Mouse (Mus musculus): Measurements from ENCODE around the gene Bmp8a. TPM values are rescaled to one million over a fixed set of nuclear protein-coding genes. Genes with fewer than 3 reads are reported as not detected.
A peak's percentile ranks its signal among the peaks of the same experiment; 100 is the strongest.
"Not testable (repeated sequence)": the region's sequence is repeated elsewhere in the genome, so short reads cannot be mapped to it uniquely, and the experiment has no call there.

The Bmp8a gene
- total RNA-seq (2021), result under 1 TPM in 1 of 2 experiments, not detected in 1; 0.18 TPM

DNA sequence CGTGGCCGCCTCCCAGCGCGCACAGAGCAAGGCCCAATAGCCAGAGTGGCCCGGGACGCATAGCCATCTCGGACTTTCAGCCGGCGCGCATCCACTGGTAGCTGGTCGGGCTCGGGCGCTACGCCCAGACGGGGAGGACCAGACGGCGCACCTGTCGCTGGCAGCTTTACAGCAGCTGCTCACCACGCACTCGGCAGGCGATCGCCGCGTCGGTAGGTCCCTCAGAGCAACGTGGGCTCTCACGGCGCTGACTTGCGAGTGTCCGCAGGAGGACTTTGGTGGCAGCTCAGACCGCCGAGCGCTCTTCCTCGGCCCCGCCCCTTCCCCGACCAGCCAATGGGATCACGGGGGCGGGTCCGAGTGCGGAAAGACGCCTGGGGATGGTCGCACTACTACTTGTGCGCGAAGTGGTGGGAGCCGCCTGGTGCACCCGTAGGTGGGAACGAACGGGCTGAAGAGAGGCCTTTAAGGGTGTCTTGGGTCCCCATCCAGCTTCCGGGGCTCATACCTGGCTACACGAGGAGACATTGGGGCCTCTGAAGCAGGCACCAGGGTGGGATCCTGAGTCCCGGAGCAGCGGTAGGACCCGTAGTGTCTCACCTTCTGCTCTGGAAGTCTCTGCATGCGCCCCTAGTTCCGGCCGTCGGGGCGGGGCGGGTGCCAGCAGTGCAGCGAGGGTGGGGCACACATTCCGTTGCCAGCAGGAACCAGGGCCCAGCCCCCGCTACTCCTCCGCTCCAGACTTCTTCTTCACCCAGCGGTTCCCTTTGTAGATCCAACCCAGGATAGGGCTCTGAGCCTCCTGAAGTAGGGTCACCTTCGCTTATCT lies at the start of gene Bmp8a:
Gene Bmp8a (minus strand): TSS at position 611 of the 829 bp plus-strand sequence.
- intact Hi-C loops (cut with DNase I), result loop anchor here (5.0 kb wide), 1 partner anchor 36 kb away; no protein-coding TSS in a partner anchor
- DNase-seq (ENCODE audit: low spot score), result peak; percentile 31

DNA sequence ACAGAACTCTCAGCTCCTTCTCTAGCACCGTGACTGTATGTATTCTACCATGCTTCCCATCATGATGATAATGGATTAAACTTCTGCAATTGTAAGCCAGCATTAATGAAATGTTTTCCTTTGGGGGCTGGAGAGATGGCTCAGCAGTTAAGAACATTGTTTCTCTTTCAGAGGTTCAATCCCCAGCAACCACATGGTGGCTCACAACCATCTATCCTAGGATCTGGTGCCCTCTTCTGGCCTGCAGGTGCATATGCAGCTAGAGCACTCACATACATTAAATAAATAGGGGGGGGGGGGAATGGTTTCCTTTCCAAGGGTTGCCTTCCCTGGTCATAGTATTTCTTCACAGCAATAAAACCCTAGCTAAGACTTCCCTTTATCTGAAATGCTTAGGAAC lies 49.1 kb upstream of the Bmp8a start:
- DNase-seq (ENCODE audit: low spot score), result no peak
- intact Hi-C loops (cut with DNase I), result loop anchor here (10.0 kb wide), 1 partner anchor 53 kb away; no protein-coding TSS in a partner anchor

DNA sequence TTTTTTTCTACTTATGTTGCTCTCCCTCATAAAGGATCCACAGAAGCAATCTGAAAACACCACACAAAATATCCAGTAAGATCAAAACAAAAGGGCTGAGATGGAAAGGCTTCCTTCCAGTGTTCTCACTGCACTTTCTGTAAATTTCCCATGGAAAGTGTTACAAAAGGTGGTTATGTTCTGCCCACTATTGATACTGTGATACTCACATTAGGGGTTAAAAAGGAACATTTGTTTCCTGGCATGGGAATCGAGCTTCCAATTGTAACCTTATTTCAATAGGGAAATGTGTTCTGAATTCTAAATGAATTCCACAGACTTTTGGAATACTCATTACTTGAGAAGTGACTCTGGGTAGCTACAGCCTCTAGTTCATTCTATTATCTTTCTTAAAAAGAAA lies 42.0 kb upstream of the Bmp8a start:
- DNase-seq (ENCODE audit: low spot score), result no peak
- intact Hi-C loops (cut with DNase I), result no loop called here

DNA sequence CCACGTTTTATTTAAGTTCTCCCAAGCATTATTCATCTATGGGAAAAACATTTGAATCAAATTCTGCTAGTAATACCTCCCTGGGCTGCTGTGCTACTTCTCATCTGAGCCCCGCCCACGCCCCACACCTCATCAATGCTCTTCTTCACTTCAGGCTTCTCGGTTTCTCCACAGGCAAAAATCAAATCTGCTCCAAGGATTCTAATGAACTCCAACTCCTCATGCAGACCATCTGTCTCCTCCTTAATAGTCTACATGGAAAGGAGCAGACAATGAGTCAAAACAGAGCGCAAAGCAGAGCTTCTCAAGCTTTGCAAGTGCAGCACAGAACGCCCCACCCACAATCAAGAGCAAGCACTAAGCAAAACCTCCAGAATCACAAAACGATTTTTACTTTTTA lies 40.1 kb upstream of the Bmp8a start:
- intact Hi-C loops (cut with DNase I), result no loop called here
- DNase-seq (ENCODE audit: low spot score), result no peak

DNA sequence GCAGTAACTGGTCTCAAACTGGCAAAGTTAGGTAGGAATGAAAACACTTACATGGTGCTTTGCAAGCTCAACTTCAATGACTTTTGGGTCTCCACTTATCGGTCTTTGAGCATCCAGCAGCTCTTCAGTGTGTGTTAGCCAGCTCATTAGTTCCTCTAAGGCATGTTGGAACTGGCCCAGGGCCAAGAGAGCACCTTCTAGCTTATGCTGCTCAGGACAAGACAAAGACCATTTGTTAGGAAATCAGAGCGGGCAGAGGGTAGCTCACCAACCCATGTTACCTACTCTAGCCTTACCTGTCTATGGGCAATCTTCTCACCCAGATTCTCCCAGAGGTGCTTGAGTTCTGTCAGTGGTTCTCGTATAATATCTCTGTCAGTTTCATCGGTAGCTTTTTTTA lies 39.0 kb upstream of the Bmp8a start:
- intact Hi-C loops (cut with DNase I), result no loop called here
- no peak for DNase-seq (ENCODE audit: low spot score)

DNA sequence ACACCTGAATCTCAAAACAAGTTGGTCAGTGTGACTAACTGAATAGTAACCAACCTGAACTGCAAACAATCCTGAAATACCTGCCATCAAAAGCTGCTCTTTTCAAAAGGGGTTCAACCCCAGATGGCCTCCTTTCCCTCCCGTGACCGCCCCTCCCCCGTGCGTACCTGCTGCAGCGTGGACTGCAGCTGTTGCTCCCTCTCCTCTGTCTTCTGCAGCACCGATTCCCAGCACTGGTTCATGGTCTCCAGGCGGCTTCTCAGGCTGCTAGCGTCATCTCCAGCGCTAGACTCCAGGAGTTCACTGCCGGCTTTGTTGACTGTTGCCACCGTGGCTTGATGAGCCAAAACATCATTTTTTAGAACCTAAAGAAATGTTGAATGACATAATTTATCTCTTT lies 38.5 kb upstream of the Bmp8a start:
- intact Hi-C loops (cut with DNase I), result no loop called here
- DNase-seq (ENCODE audit: low spot score), result no peak

DNA sequence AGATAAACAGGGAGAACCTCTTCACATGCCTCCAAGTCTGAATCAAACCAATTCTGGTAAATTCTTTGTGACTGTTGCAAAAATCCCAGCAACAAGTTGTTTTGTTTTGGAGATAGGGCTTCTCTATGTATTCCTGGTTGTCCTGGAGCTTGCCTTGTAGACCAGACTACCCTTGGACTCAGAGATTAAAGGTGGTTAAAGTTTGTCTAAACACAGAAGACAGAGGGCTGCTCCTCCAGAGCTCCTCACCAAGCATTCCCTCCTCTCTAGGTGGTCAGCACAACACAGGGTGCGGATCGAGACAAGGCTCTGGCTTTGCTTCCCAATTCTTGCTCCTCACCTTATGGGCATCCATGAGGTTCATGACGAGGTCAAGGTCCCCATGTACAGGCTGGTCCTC lies 33.0 kb upstream of the Bmp8a start:
- intact Hi-C loops (cut with DNase I), result no loop called here
- no peak for DNase-seq (ENCODE audit: low spot score)

DNA sequence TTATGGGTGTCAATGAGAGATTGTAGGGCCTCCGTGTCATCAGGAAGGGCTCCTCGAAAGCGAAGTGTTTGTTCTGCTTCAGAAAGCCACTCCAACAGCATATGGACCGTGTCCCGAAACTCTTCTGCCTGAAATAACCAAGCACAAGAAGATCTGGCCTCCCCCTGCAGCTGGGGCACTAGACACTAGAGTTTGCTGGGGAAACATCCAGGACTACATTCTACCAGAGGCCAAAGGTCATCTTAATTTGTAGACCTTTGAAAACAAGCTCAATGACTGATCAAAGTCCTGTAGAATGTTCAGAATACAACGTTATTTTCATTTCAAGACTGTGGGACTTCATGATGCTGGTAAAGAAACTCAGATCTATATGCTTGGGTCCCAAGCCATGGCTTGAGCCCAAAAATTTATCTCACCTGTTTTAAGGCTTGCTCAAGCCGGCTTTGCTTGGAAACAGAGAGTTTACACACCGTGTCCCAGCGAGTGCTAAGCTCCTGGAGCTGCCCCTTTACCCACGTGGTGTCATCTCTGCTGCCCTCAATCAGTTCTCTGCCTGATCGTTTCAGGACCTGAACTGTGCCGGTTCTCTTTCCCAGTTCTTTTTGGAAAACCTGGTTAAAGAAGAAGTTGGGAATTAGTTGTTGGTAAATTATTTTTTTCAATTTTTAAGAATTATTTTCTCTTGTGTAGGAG lies 31.4 kb upstream of the Bmp8a start:
- intact Hi-C loops (cut with DNase I), result no loop called here
- DNase-seq (ENCODE audit: low spot score), result no peak

DNA sequence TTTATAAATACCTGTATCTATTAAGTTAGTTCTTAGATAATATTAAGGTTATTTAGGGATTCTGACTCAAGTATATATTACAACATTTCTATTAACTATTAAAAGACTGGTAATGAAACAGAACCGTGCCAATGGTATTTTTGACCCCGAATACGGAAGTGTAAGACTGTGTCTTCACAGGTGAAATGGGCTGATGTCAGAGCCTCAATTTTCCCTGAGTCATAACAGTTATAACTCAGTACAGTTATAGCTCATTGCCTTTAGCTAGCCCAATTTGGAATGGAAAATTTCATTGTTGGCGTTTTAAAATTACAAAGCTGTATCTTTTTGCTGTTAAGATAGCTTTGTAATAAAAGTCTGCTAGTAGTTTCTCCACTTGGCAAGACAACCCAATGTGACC lies 20.5 kb upstream of the Bmp8a start:
- intact Hi-C loops (cut with DNase I), result no loop called here

DNA sequence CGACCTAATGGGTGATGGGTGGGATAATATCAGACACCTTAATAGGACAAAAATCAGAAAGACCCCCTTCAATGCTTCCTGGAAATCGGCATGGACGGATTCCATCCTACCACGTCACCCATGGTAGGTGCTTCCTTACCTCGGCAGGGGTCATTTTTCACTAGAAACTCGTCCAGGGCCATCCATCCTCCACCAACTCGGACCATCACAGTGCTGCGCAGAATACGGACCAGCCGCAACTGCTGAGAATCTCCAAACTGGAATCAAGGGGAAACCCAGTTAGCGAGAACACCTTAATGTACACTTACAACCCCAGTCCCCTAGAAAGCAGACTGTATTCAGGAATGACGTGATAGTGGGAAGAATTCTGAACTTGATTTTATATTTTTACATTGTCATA lies 17.7 kb upstream of the Bmp8a start:
- intact Hi-C loops (cut with DNase I), result no loop called here
- DNase-seq (ENCODE audit: low spot score), result no peak

More for the DNA sequence above, 20.5 kb upstream of the Bmp8a start:
- DNase-seq (ENCODE audit: low spot score), result no peak

DNA sequence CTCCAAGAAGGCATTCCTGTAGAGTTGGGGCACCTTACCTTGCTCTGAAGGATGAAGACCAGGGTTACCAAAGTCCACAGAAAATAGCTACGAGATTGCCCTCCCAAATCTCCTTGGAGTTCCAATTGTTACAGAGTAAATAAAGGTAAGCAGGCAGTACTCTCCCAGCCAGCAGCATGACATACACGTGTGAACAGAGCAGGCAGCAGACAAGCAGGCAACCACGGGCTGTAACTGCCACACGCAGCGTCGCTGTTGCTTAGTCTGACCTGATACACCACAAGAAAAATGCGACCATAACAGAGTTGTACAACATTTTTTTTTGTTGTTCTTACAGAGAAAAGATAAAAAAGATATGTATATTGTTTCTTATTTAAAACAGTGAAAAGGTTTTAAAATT lies 15.6 kb upstream of the Bmp8a start:
- DNase-seq (ENCODE audit: low spot score), result no peak
- intact Hi-C loops (cut with DNase I), result no loop called here

DNA sequence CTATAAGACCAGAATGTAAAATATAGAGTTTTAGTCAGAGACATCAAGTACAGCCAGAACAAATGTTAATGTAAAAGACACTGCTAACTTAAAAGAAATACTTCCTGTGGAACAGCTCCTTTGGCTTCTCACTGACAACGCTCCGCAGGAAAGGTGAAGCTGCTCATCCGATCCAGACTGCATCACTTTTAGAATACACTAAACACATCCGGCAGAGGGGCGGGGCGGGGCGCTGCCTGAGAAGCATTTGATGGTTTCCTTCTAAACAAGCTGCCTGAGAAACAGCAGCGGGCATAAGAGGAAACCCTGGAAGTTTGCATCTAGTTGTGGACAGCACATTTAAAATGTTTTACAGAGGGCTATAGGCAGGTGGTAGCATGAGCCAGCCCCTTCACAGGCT lies 12.9 kb upstream of the Bmp8a start:
- intact Hi-C loops (cut with DNase I), result no loop called here
- no peak for DNase-seq (ENCODE audit: low spot score)

DNA sequence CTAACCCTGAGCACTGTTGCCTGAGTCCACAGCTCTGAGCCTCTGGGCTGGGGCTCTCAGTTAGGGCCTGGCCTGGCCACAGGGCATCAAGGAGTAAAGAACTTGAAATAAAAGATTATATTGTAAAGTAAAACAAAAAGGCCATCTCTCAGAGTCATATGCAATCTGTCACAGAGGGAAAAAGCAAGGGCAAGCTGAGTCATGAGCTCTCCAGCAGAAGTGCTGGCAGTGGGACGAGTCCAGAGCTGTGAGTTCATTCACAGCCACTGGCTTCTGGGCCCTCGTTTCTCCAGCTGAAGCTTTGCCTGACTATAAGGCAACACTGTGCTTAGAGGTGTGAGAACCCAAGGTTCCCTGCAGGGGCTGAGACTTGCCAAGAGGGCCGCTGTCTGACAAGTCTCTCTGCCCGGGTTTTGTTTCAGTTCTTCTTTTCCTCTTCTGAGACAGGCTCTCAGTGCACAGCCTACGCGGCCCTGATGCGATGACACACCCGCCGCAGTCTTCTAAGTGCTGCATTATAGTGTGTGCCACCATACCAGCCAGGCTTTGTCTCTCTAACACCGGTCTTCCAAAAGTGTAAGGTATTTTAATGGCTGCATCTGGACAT lies 10.3 kb upstream of the Bmp8a start:
- intact Hi-C loops (cut with DNase I), result no loop called here
- DNase-seq (ENCODE audit: low spot score), result no peak

DNA sequence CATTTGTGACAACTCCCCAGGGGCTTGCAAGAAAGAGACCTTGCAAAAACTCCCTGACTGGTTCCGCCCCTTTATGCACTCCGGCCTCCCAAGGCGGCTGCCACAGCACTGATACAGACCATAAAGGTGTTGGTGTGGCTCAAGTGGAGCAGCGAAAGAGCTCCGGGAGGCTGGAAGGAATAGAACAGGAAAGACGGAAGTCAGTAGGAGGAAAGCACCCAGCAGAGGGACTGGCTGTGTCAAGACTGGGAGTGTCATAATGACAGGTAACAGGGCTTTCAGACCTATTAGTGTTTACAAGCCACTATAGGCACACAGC lies 378 bp upstream of the Bmp8a start:
- no peak for DNase-seq (ENCODE audit: low spot score)
- intact Hi-C loops (cut with DNase I), result loop anchor here (5.0 kb wide), 1 partner anchor 36 kb away; no protein-coding TSS in a partner anchor

DNA sequence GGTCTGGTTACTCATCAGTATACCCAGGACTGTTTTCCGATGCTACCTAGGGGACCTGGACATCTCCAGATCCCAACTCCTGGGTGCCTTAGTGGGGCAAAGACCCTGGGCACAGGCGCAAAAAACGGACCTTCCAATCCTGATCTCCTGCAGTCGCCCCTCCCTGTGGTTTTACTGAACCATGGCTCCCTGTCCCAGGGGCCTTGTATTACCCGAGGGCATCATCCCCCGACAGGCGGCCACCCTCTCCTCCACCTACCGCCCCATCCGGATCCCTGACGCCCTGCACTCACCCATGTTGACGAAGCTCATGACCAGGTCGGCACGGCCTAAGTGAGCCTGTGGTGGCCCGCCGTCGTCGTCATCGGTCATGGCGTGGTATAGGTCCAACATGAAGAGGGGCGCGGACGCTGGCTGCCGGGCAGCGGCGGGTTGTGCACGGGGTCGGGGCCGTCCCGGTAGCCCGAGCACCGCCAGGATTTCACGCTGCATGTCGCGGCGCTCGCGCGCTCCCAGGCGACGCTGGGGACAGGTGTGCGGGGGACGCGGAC lies 886 bp downstream of the Bmp8a start:
- no peak for DNase-seq (ENCODE audit: low spot score)
- intact Hi-C loops (cut with DNase I), result loop anchor here (5.0 kb wide), 1 partner anchor 35 kb away; no protein-coding TSS in a partner anchor

DNA sequence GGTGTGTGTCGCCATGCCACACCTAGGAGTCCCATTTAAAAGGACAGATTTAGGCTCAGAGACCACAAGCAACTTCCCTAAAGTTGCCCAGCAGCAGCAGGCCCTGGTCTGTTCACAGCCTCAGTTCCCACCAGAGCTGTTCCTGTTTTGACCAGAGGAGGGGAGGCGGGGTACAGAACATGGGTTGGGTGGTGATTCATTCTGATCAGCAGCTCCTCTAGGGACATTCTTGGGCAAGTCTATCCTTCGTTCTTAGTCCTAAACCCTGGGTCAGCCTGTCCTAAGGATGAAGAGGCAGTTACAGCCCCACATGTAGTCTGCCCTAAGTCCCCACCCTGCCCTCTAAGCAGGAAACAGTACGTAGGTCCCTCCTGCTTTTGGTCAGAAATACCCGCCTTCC lies 2.8 kb downstream of the Bmp8a start:
- DNase-seq (ENCODE audit: low spot score), result no peak
- intact Hi-C loops (cut with DNase I), result loop anchor here (5.0 kb wide), 1 partner anchor 33 kb away; no protein-coding TSS in a partner anchor

DNA sequence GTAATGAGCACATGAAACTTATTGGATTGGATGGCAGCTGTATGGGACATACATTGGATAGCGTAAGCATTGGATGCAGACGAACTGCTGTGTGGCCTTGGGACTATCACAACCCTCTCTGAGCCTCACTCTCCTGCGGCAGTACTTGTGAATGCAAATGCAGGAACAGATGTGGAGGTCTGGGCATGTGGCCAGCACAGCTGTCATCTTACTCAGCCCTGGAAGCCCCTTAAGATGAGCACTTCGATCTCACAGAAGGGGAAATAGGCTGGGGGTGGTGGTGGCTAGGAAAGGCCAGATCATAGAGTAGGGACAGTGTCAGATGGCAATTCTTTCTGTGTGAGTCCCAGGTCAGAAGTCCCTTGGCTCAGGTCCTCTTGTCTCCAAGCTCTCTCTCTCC lies 5.4 kb downstream of the Bmp8a start:
- intact Hi-C loops (cut with DNase I), result no loop called here
- DNase-seq (ENCODE audit: low spot score), result no peak

DNA sequence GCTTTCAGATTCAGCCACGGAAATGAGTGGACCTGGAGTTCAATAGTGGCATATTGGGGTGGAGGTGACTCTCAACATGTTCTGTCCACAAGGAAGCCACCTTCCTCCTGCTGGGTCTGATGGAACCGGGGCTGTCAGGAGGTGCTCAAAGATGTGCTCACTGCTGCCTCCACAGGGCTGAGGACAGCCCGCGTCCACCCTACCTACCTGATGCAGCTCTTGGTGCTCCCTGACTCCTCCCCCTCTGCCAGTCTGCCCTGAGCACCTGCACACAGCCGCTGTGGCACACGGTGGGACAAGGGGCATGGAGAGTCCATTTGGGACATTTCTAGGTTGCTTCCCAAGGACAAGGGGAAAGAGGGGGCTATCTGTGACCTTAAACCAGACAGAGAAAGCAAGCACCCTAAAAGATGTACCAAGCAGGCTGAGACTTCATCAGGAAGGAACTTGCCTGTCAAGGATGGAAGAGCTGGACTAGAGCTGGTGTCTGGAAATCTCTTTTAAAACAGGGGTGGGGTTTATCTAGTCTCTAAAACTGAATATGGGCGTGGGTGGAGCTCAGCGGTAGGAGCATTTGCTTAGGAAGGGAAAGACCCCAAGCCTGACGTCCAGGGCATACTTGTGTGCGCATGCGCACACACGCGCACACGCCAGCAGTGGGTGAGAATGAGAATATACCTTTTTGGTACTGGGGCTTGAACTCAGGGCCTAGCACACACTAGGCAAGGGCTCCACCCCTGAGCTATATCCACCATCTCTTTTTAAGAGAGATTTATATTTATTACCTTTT lies 7.1 kb downstream of the Bmp8a start:
- intact Hi-C loops (cut with DNase I), result no loop called here

DNA sequence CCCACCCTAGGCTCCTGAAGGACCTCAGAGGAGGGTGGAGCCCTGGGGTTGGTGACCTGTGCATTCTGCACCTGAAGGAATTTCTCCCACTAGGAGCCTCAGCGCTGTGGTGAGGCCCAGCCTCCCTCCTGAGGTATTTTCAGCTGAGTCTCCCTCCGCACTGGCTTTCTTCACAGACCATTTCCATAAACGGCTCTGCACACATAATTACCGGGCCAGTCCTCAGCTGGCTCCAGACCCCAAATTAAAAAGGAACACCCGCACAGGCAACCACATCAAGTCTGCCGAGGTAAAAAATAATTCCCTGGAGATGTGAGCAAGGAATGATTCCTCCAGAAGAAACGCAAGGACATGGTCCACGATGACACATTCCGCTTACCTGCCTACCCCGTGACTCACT lies 7.8 kb downstream of the Bmp8a start:
- intact Hi-C loops (cut with DNase I), result not testable (repeated sequence)

More for the DNA sequence above, 7.1 kb downstream of the Bmp8a start:
- DNase-seq (ENCODE audit: low spot score), result no peak

DNA sequence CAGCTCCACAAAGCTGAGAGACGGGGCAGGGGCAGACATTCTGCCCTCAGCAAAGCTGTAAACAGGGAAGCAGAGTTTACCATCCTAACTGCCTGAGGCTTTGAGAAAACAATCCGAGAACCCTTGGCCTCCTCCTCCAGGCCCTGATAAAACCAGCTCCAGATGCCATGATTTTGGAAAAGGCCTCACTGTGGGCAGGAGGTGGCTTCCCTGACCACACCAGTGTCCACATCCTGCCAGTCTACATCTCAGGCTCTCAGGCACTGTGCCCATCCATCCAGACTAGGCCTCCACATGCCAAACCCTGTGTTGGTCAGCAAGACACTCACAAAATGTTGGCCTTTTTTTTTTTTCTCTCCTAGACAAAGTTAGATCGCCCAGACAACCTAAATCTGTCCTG lies 8.9 kb downstream of the Bmp8a start:
- intact Hi-C loops (cut with DNase I), result no loop called here
- DNase-seq (ENCODE audit: low spot score), result no peak

More for the DNA sequence above, 7.8 kb downstream of the Bmp8a start:
- not testable (repeated sequence) for DNase-seq (ENCODE audit: low spot score)

Measured in heart, postnatal 25 days (tissue).